Mouse (Mus musculus) cerebellum, adult 11 months (tissue): Measurements from ENCODE around the gene Prok1.

Experiments used
- DNase-seq: peaks from one replicate; pipeline ENCODE4 v3.0.0; 2022

Gene Prok1

GRCm38 (mm10) chr3:107233945-107234344, 5.6 kb downstream of the Prok1 start:
- DNase-seq: no peak

- DNase-seq: peak; percentile 62
Measured at GRCm38 (mm10) chr3:107233351-107233813, 6.1 kb downstream of the Prok1 start.

GRCm38 (mm10) chr3:107231202-107231601, 8.3 kb downstream of the Prok1 start:
- no peak for DNase-seq

- DNase-seq: no peak
Measured at GRCm38 (mm10) chr3:107230527-107230926, 9.0 kb downstream of the Prok1 start, which contains the start of gene A630076J17Rik. TSS of gene A630076J17Rik (plus strand) at chr3:107230614.

- no peak for DNase-seq
Measured at GRCm38 (mm10) chr3:107229822-107230221, 9.7 kb downstream of the Prok1 start.

- DNase-seq: no peak
Measured at GRCm38 (mm10) chr3:107229221-107229620, 10.3 kb downstream of the Prok1 start.

- no peak for DNase-seq
Measured at GRCm38 (mm10) chr3:107225820-107226219, 13.7 kb downstream of the Prok1 start.

GRCm38 (mm10) chr3:107223230-107223629, 16.3 kb downstream of the Prok1 start:
- no peak for DNase-seq

GRCm38 (mm10) chr3:107221608-107222007, 17.9 kb downstream of the Prok1 start, which contains the start of gene Cym:
TSS of gene Cym (minus strand) at chr3:107221732.
- DNase-seq: no peak

- DNase-seq: no peak
Measured at GRCm38 (mm10) chr3:107218572-107218971, 20.9 kb downstream of the Prok1 start.

GRCm38 (mm10) chr3:107217101-107217480, 22.4 kb downstream of the Prok1 start:
- DNase-seq: no peak

GRCm38 (mm10) chr3:107216400-107217100, 23.0 kb downstream of the Prok1 start:
- DNase-seq: no peak

GRCm38 (mm10) chr3:107214606-107215005, 24.9 kb downstream of the Prok1 start:
- DNase-seq: no peak

GRCm38 (mm10) chr3:107207625-107208253, 31.8 kb downstream of the Prok1 start:
- DNase-seq: no peak

- no peak for DNase-seq
Measured at GRCm38 (mm10) chr3:107206490-107207150, 32.9 kb downstream of the Prok1 start.

GRCm38 (mm10) chr3:107205994-107206393, 33.5 kb downstream of the Prok1 start:
- DNase-seq: peak; percentile 56

GRCm38 (mm10) chr3:107205170-107205569, 34.3 kb downstream of the Prok1 start:
- no peak for DNase-seq

- DNase-seq: no peak
Measured at GRCm38 (mm10) chr3:107204413-107204812, 35.1 kb downstream of the Prok1 start.

- DNase-seq: no peak
Measured at GRCm38 (mm10) chr3:107201310-107202180, 38.0 kb downstream of the Prok1 start.

- peak; percentile 67 for DNase-seq
Measured at GRCm38 (mm10) chr3:107188226-107188899, 51.1 kb downstream of the Prok1 start.

GRCm38 (mm10) chr3:107187022-107187421, 52.5 kb downstream of the Prok1 start:
- DNase-seq: no peak

- no peak for DNase-seq
Measured at GRCm38 (mm10) chr3:107185597-107185996, 53.9 kb downstream of the Prok1 start.
